Mouse (Mus musculus) midbrain, embryonic 12.5 days (tissue): ENCODE measurements around the gene Dnajc4. TPM values are rescaled to one million over a fixed set of nuclear protein-coding genes. Genes with fewer than 3 reads are reported as not detected.
A peak's percentile ranks its signal among the peaks of the same experiment; 100 is the strongest.

ENCODE experiments used
- ATAC-seq: fragments of 200-750 bp; cut with Nextera tagmentation; 2 replicates; pipeline ENCODE4 v1.8.0; 2017; ENCODE audit warnings: low read depth, moderate TSS enrichment, moderate library complexity; ENCODE audit not compliant: low FRiP score
- H3K27ac ChIP-seq: fragments of 300-500 bp; sonication (generic); replicated peaks from 2 replicates; pipeline ENCODE4 v1.5.1; 2016; ENCODE audit warnings: mild to moderate bottlenecking
- H3K27me3 ChIP-seq: fragments of 300-500 bp; sonication (generic); 2 replicates; pipeline ENCODE4 v1.6.1; 2016; ENCODE audit warnings: mild to moderate bottlenecking
- H3K36me3 ChIP-seq: fragments of 300-500 bp; sonication (generic); 2 replicates; pipeline ENCODE4 v1.6.1; 2016
- H3K4me1 ChIP-seq: fragments of 300-500 bp; sonication (generic); 2 replicates; pipeline ENCODE4 v1.6.1; 2016
- H3K4me2 ChIP-seq: fragments of 300-500 bp; sonication (generic); replicated peaks from 2 replicates; pipeline ENCODE4 v1.6.1; 2016; ENCODE audit warnings: mild to moderate bottlenecking, moderate library complexity
- H3K4me3 ChIP-seq: fragments of 300-500 bp; sonication (generic); 2 replicates; pipeline ENCODE4 v1.5.1; 2016; ENCODE audit warnings: mild to moderate bottlenecking
- H3K9ac ChIP-seq: fragments of 300-500 bp; sonication (generic); replicated peaks from 2 replicates; pipeline ENCODE4 v1.6.1; 2016; ENCODE audit warnings: mild to moderate bottlenecking, moderate library complexity
- H3K9me3 ChIP-seq: fragments of 300-500 bp; sonication (generic); 2 replicates; pipeline ENCODE4 v1.6.1; 2016; ENCODE audit warnings: mild to moderate bottlenecking
- WGBS: fragments of 180-500 bp; shearing (Covaris S2); methylation state at CpG from one replicate; pipeline ENCODE4 v1.1.7; 2016; 5-methylcytosine and 5-hydroxymethylcytosine counted together
- polyA plus RNA-seq: library from polyadenylated mRNA; unstranded; fragments of >200 nt; fragmentation: Nextera tagmentation; extraction: Ambion mirVana; gene quantifications from 2 replicates; pipeline ENCODE4 v1.2.1, GENCODE M21; 2016

Dnajc4 gene
- polyA plus RNA-seq = 21.2 and 23.2 TPM in 2 replicates

DNA sequence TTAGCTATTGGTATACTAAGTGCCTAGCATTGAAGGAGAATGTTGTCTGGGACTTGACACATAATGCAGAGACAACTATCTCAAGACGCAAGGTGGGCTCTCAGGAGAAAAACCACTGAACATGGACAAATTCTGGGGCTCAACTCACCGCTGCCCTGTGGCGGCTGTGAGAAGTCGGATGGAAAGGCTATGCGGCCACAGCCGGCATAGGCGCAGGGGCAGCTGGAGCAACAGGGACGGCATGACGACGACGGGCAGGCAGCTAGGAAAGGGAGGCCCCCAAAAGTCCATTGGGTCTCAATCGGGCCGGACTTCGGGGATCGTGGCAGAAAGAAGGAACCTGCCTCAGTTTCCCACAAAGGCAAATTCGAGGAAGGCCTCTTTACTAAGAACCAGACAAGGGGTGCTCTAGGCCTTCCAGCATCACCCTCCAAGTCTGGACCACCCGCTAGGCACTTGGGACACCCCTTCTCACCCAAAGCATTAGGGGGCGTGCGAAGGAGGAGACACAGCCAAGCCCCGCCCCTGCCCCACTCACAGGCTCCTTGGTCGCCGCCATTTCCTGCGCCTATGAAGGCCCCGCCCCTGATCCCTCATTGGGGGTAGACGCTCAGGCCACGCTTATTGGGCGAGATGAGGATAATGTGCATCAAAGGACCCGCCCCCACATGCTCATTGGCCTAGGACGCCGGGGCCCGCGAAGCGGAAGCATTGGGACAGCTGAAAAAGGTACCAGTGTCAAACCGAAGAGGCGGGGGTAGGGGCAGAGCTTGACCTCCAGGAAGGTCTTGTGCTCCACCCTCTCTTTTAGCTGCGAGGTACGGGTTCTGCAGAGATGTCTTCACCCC lies at the start of gene Dnajc4:
TSS of gene Dnajc4 (minus strand) at position 562 of the 848 bp plus-strand sequence.
- H3K9ac ChIP-seq = peak within 1 kb of the TSS; percentile 71
- H3K4me1 ChIP-seq = peaks cover 46% of the 10 kb centered on the region
- H3K9me3 ChIP-seq = no peaks in the 10 kb centered on the region
- peak within 1 kb of the TSS; percentile 58 for H3K4me3 ChIP-seq
- 1% methylated on average over 37 of the region's 37 CpGs for WGBS
- no peaks in the 10 kb centered on the region for H3K27me3 ChIP-seq
- 0 out of 2 replicates have a peak, but pooled peaks cover 2% of the 10 kb centered on the region for H3K36me3 ChIP-seq
- H3K4me2 ChIP-seq = peak within 1 kb of the TSS; percentile 93
- peak within 1 kb of the TSS; percentile 54; the same call in 1 of the 2 replicates for H3K27ac ChIP-seq
- ATAC-seq = peak; percentile 94

DNA sequence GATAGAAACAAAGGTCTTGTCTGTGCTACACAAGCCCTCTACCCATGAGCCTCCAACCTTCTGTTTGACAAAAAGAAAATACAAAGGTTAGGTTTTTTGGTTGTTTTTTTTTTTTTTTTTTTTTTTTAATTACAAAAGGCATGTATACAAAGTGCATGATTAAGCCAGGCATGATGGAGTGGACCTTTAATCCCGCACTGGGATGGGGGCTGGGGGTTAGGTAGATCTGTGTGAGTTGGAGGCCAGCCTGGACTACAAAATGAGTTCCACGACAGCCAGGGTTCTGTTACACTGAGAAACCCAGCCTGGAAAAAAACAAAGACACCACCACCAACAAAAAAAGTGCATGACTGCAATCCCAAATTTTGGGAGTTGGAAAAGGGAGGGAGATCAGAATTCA lies 48.8 kb upstream of the Dnajc4 start:
- WGBS = 97% methylated on average over 2 of the region's 2 CpGs

DNA sequence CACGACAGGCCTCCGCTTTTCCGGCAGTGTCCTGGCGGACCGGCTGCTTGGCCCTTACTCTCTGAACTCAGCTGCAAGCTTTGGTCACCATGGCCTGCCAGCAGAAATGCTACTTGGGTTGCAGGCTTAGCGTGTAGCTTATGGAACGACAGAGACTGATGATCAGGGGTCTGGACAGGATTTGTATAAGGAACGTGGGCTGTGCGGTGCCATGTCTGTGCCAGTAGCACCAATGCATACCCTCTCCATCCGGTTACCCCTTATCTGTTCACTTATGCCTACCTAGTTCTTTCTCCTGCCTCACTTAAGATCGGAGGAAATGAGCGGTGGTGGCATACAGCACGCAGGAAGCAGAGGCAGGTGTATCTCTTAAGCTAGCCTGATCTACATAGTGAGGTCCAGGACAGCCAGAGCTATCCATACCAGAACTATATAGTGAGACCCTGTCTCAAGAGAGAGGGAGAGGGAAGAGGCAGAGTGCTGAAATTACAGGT lies 48.3 kb upstream of the Dnajc4 start:
- Histone ChIP-seq H3K9me3 (no peaks in the 10 kb centered on the region), H3K4me2 (peak overlapping the region; percentile 53), H3K27ac (peak overlapping the region; percentile 90), H3K36me3 (0 out of 2 replicates have a peak, but pooled peaks cover 5% of the 10 kb centered on the region), H3K4me1 (peaks cover 31% of the 10 kb centered on the region), H3K9ac (peak overlapping the region; percentile 64), H3K4me3 (peak overlapping the region; percentile 47), H3K27me3 (no peaks in the 10 kb centered on the region)
- no peak for ATAC-seq
- WGBS = 28% methylated on average over 13 of the region's 13 CpGs

More for the DNA sequence above, 48.8 kb upstream of the Dnajc4 start:
- peak overlapping the region; percentile 64; the same call in 1 of the 2 replicates for H3K9ac ChIP-seq
- H3K4me3 ChIP-seq = 0 out of 2 replicates have a peak overlapping the region, but pooled peaks have one; percentile 47
- peak overlapping the region; percentile 90; the same call in 1 of the 2 replicates for H3K27ac ChIP-seq
- H3K4me2 ChIP-seq = no peak overlapping the region
- peaks cover 31% of the 10 kb centered on the region for H3K4me1 ChIP-seq
- ATAC-seq = no peak
- H3K36me3 ChIP-seq = 0 out of 2 replicates have a peak, but pooled peaks cover 4% of the 10 kb centered on the region
- no peaks in the 10 kb centered on the region for H3K9me3 ChIP-seq
- H3K27me3 ChIP-seq = no peaks in the 10 kb centered on the region

DNA sequence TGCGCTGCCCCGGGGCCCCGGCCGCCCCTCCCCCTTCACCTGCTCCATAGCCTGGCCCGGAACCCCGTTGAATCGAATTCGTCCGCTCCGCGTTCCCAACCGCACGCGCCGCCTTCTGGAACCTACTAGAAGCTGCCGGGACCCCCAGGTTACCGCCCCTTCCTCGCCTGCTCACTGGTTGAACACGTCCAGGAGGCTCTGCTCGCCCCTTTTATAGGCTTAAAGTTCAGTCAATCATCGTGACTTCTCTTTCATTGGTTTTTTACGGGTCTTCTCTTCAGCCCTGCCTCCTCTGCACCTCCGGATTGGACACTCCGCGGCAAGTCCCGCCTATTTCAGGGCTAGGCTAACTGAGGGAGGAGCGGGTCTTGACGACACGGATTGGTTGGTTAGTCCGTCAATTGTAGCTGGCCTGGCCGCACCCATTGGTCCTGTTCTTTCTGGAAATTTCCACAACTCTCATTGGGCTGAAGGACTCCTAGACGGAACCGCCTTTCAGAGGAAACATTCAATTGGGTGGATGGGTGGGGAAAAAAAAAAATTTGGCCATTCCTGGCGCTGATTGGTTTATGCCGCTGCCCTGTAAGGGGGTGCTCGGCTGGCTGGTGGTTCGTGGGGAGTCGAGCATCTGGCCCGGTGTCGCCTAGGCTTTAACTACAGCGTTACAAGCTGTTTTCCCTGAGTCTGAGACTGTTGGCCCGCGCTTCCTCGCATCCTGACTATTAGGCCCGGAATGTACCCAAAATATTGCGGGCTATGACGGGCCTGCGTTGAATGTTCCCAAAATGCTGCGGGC lies 47.7 kb upstream of the Dnajc4 start, which contains the start of gene Stip1:
TSS of gene Stip1 (minus strand) at position 127 of the 796 bp plus-strand sequence.
- peak within 1 kb of the TSS; percentile 97 for H3K9ac ChIP-seq
- no peaks in the 10 kb centered on the region for H3K27me3 ChIP-seq
- no peaks in the 10 kb centered on the region for H3K9me3 ChIP-seq
- peak; percentile 99 for ATAC-seq
- H3K4me2 ChIP-seq = peak within 1 kb of the TSS; percentile 86
- WGBS = under 1% methylated on average over 49 of the region's 49 CpGs
- H3K4me1 ChIP-seq = peaks cover 31% of the 10 kb centered on the region
- H3K36me3 ChIP-seq = peaks cover 11% of the 10 kb centered on the region
- H3K27ac ChIP-seq = peak within 1 kb of the TSS; percentile 92
- H3K4me3 ChIP-seq = peak within 1 kb of the TSS; percentile 82

DNA sequence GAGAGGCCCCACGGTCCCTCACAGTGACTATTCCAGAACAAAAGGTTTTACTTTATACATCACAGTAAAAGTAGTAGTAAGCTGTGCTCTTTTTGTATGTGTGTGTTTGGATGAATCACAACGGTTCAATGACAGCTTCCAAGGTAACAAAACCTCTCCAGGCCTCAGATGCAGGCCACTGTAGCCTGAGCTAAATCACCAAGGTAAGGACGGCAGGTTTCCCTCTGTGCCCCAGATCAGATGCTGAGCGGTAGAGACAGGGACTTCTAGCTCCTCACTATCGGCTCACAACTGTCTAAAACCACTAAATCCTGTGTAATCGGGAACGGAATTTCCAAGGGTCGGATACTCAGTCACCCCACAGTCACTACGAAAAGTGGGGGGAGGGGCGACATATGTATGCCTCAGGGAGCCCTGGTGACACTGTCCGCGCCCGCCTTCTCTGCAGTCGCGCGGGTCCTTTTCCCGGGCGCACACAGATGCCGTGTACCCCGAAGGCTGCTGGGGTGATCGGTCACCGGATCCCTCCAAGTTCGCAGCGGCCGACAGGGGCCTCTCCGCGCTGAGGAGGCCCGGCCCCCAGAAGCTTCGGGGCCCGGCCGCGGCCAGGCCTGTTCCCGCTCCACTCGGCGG lies 46.8 kb upstream of the Dnajc4 start:
- ATAC-seq = no peak; the same call in 1 of the 2 replicates
- Histone ChIP-seq H3K36me3 (peaks cover 18% of the 10 kb centered on the region), H3K4me2 (peak overlapping the region; percentile 86), H3K27ac (peak overlapping the region; percentile 92), H3K4me1 (peaks cover 31% of the 10 kb centered on the region), H3K4me3 (peak overlapping the region; percentile 82), H3K9ac (peak overlapping the region; percentile 97), H3K27me3 (no peaks in the 10 kb centered on the region), H3K9me3 (no peaks in the 10 kb centered on the region)
- 2% methylated on average over 35 of the region's 35 CpGs for WGBS

DNA sequence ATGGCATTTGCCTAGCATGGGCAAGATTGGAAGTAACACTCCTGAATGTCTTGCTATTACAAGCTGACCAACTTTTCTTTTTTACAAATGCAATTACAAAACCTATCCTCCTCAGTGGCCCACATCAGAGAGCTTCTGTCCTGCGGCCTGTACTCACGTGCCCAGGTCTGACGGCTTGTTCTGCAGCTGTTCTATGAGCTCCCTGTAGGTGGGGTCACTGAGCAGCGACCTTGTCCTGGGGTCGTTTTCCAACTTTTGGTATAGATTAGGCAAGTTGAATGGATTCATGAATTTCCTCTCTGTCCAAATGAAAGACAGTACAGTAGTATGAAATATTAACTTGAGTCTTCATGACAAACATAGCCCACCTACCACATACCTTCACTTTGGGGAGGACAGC lies 41.6 kb upstream of the Dnajc4 start:
- no peak for ATAC-seq
- Histone ChIP-seq H3K4me3 (no peak overlapping the region), H3K9ac (no peak overlapping the region), H3K4me2 (no peak overlapping the region), H3K4me1 (peaks cover 23% of the 10 kb centered on the region), H3K27me3 (no peaks in the 10 kb centered on the region), H3K36me3 (peaks cover 69% of the 10 kb centered on the region), H3K27ac (no peak overlapping the region), H3K9me3 (no peaks in the 10 kb centered on the region)
- WGBS = 93% methylated on average over 5 of the region's 5 CpGs

DNA sequence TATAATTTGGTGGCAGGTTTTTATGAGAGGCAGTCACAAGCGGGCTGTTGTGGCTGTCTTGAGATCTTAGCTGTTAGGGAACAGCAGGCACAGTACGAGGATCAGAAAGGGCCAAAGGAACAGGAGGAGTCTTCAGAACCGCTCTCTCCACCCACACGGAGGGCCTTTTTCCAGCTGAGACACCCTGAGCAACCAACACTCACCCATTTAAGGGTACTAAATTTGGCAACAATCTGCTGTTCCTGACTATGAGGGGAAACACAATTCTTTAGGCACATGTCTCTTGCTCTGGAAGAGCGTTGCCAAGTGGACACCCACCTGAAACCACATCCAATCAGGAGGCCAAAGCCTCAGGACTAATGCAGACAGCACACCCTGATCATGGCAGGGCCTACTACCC lies 37.2 kb upstream of the Dnajc4 start:
- no peak overlapping the region for H3K4me3 ChIP-seq
- no peaks in the 10 kb centered on the region for H3K27me3 ChIP-seq
- H3K36me3 ChIP-seq = peaks cover 97% of the 10 kb centered on the region
- no peak for ATAC-seq
- H3K9me3 ChIP-seq = no peaks in the 10 kb centered on the region
- no peak overlapping the region for H3K27ac ChIP-seq
- no peak overlapping the region for H3K9ac ChIP-seq
- H3K4me1 ChIP-seq = no peaks in the 10 kb centered on the region
- H3K4me2 ChIP-seq = no peak overlapping the region
- 93% methylated on average over 5 of the region's 5 CpGs for WGBS

DNA sequence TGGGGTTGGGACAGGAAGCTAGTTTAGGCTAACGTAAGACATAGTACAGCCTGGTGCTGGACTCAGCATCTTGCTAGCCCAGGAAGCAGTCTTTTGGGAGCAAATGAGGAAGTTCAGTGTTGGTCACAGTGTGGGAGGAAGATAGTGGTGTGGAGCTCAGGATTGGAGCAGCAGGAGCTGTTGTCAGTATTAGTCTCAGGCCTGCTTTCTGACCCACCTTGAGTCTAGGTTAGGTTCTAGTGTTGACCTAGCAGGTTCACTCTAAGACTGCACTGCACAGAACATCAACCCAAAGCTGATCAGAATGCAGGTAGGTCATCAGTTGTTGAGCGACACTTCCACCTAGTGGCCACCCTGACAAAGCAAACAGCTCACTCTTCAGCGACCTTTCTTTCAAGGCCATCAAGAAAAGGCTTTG lies 27.9 kb upstream of the Dnajc4 start:
- Histone ChIP-seq H3K27ac (no peak overlapping the region), H3K27me3 (no peaks in the 10 kb centered on the region), H3K4me2 (no peak overlapping the region), H3K9me3 (no peaks in the 10 kb centered on the region), H3K4me1 (no peaks in the 10 kb centered on the region), H3K4me3 (no peak overlapping the region), H3K36me3 (peaks cover 80% of the 10 kb centered on the region), H3K9ac (no peak overlapping the region)
- 43% methylated on average over 3 of the region's 3 CpGs for whole genome bisulfite sequencing
- ATAC-seq = no peak

DNA sequence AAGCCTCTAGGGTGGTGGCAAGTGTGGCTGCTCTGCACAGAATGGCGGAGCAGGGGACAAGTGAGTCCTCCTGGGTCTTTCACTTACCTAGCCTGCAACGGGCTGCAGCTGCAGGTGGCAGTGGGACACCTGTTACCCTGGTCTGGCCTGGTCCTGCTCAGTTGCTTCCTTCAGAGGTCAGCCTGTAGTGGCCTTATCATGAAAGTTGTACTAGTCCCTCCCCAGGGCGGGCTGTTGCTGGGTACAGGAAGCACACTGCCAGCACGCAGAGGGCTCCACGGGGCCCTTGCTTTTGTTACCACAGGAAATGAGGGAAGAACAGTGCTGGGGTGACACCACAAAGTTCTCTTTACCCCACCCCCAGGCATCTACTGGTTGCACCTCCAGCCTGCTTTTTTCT lies 26.8 kb upstream of the Dnajc4 start, which contains the start of gene Fermt3:
TSS of gene Fermt3 (minus strand) at position 279 of the 400 bp plus-strand sequence.
- Histone ChIP-seq H3K36me3 (peaks cover 76% of the 10 kb centered on the region), H3K27me3 (no peaks in the 10 kb centered on the region), H3K4me3 (no peak within 1 kb of the TSS), H3K9me3 (no peaks in the 10 kb centered on the region), H3K9ac (no peak within 1 kb of the TSS), H3K27ac (no peak within 1 kb of the TSS), H3K4me2 (no peak within 1 kb of the TSS), H3K4me1 (no peaks in the 10 kb centered on the region)
- 91% methylated on average over 5 of the region's 5 CpGs for WGBS
- ATAC-seq = no peak

DNA sequence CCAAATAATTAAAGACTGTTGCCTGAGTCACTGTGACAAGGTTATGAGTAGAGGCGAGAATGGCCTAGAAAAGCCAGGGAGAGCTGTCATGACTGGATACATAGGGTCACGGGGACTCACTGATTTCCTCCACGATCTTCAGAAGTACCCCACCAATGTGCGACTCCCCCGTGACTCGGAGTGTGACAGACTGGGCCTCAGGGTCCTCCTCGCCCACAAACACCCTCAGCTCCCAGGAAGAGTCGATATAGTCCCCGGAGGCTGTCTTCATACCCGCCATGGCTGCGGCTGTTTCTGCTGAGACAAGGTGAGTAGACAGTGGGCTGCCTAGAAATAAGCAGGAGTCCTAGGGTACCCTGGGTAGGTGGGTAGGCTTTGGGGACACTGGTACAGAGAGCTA lies 26.2 kb upstream of the Dnajc4 start:
- H3K36me3 ChIP-seq = peaks cover 77% of the 10 kb centered on the region

More for the DNA sequence above, 26.2 kb upstream of the Dnajc4 start:
- 92% methylated on average over 11 of the region's 11 CpGs for WGBS
- no peak overlapping the region for H3K4me2 ChIP-seq
- ATAC-seq = no peak
- H3K4me1 ChIP-seq = no peaks in the 10 kb centered on the region
- no peak overlapping the region for H3K27ac ChIP-seq
- no peak overlapping the region for H3K9ac ChIP-seq
- no peak overlapping the region for H3K4me3 ChIP-seq
- H3K27me3 ChIP-seq = no peaks in the 10 kb centered on the region
- H3K9me3 ChIP-seq = no peaks in the 10 kb centered on the region
